Mouse (Mus musculus): Measurements from ENCODE around the gene Rnf103.
"Not testable (repeated sequence)": the region's sequence is repeated elsewhere in the genome, so short reads cannot be mapped to it uniquely, and the experiment has no call there.

The Rnf103 gene

DNA sequence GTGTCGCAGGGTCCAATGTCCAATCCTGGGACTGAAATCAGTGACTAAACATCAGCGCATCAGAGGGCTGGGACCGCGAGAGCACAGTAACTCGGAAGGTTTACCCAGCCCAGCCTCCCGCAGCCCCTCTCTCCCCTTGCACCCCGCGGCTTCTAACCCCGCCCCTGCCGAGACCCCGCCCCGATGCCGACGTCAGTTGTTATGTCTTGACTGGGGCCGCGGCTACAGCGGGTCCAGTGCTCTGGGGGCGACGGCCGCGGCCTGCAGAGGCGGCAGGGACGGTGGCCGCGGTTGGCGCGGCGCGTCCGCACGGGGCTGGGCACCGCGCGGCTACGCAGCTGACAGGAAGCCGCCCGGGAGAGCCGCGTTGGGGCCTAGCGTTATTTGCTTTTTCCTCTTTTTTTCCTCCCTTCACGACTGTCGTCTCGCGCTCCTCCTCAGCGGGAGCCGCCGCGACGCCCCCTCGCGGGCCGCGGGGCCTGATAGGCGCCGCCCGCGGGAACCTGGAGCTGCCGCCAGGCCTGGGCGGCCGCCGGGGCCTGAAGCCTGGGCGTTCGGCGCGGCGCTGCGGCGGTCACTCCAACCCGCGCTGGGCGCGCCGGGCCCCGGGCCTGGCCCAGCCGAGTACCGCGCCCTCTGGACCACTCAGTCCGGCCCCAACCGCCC lies at the start of gene Rnf103:
Rnf103 (plus strand) TSS at position 220 of the 666 bp plus-strand sequence.
- peak; percentile 99 for DNase-seq

DNA sequence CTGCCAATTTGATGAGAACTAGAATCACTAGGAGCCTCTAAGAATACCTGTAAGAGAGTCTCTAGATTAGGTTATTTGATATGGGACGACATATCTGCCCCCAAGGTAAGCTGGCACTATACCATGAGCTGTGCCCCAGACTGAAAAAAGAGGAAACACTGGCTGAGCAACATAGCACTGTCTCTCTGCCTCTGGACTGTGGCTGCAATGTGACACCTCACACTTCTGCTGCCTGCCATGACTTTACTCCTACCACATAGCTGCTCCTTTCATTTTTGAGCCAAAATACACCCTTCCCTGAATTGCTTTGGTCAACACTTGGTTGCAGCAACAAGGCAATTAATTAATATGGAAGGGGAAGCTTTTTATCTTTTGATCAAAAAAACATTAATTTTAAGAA lies 48.9 kb upstream of the Rnf103 start:
- no peak for DNase-seq

DNA sequence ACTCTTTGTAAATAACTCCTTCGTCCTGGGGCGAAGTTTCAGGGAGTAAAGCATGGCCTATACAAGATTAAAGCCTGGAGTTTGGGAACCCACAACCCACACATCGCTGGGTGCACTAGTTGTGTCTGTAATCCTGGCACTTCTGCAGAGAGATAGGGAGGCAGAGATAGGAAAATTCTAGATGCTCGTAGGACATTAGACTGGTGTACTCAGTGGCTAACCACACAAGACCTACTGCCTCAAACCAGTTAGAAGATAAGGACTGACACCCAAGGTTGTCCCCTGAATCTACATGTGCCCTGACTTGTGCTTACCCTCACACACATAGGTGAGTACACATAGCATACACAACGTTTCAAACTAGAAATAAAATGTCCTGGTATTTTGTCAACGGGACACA lies 48.1 kb upstream of the Rnf103 start:
- no peak for DNase-seq

DNA sequence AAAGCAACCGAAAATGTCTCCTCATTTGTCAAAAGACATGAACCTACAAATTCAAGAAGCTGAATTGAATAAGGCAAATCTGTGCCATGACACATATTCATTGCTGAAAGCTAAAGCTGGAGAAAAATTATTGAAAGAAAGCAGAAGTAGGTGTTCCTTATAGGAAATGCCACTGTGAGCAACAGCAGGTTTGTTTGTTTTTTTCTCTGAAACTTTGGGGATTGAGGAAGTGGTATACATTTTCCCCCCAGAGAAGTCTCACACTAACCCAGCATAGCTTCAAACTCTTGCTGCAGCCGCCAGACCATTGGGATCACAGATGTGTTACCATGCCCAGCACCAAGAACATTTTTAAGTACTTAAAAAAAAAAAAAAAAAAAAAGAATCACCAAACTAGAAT lies 40.9 kb upstream of the Rnf103 start:
- DNase-seq, result no peak

- DNase-seq, result not testable (repeated sequence)
Measured at GRCm38 (mm10) chr6:71453983-71454739, 39.5 kb upstream of the Rnf103 start.

- no peak for DNase-seq
Measured at GRCm38 (mm10) chr6:71457956-71458608, 35.6 kb upstream of the Rnf103 start.

GRCm38 (mm10) chr6:71465146-71465545 lies 28.5 kb upstream of the Rnf103 start:
- DNase-seq, result no peak

DNA sequence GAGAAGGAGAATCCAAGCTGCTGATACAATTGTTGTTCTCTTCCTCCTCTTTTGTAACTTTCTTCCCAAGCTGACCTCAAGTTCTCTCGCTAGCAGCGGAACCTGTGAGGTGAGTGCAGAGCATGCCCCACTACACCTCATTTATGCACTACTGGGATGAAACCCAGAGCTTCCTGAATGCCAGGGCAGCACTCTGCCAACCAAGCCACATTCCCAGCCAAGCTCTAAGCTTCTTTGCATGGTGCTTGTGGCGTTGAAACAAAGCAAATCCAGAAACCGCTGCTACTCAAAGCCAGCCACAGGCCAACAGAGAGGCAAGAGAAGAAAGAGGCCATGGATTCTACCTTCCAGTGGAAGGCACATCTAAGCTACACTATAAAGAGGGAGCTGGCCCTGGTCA lies 25.9 kb upstream of the Rnf103 start:
- DNase-seq, result no peak

DNA sequence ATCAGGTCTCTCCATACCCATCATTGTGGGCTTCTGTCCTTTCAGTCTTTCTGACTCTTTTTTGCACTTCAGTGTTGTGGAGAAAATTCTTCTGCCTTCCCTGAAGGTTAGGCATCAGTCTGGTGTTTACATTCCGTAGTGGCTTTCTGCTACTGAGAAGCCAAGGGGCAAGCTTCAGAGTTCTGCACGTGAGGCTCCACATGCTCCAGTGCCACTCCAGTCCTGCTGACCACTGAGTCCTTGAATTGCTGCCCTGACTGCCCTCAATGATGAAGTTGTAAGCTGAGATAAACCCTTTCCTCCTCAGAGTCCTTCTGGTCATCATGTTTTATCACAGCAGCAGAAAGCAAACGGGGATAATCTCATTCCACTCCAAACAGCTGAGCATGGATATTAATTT lies 24.4 kb upstream of the Rnf103 start:
- peak; percentile 8 to 26 for DNase-seq

DNA sequence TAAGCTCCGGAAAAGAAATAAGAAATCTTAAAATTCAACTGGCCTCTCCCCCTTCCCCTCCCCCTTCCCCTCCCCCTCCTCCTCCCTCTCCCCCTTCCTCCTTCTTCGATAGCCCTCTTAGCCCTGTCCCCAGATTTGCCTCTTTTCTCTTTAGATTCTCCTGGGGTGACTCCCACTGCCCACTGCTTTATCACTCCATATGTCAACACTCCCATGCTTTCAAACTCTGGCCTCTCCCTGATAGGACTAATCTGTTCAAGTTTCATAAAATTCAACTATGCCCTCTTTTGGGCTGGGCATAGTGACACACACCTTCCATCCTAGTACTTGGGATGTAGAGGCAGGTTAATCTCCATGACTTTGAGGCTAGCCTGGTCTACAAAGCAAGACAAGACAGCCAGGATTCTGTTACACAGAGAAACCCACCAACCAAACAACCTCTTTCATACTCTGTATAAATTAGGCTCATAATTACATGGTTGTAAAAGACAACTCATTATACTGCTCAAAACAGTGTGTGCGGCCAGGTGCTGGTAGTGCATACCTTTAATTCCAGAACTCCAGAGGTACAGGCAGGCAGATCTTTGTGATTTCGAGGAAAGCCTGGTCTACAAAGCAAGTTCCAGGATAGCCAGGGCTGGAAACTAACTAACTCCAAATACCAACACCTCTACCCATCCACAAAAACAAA lies 21.7 kb upstream of the Rnf103 start:
- no peak for DNase-seq

- DNase-seq, result no peak
Measured at GRCm38 (mm10) chr6:71472786-71473185, 20.9 kb upstream of the Rnf103 start.

- no peak for DNase-seq
Measured at GRCm38 (mm10) chr6:71475604-71476003, 18.1 kb upstream of the Rnf103 start.

DNA sequence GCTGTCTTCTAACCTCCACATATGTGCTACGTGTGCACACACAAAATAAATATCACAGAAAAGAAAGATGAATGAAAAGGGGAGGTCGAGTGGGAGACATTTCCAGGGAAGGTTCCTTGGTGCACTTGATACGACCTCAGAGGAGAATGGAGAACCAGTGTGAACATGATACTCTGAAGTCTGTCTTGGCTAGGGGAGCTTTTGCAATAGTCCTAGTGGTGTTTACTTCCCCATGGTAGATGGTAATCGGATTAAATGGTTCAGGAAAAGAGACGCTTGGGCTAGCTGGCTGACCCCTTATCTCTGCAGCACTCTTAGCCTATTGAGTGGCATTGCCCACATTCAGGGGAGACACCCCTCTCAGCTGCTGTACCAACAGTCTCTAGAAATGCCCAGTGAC lies 16.9 kb upstream of the Rnf103 start:
- DNase-seq, result no peak

DNA sequence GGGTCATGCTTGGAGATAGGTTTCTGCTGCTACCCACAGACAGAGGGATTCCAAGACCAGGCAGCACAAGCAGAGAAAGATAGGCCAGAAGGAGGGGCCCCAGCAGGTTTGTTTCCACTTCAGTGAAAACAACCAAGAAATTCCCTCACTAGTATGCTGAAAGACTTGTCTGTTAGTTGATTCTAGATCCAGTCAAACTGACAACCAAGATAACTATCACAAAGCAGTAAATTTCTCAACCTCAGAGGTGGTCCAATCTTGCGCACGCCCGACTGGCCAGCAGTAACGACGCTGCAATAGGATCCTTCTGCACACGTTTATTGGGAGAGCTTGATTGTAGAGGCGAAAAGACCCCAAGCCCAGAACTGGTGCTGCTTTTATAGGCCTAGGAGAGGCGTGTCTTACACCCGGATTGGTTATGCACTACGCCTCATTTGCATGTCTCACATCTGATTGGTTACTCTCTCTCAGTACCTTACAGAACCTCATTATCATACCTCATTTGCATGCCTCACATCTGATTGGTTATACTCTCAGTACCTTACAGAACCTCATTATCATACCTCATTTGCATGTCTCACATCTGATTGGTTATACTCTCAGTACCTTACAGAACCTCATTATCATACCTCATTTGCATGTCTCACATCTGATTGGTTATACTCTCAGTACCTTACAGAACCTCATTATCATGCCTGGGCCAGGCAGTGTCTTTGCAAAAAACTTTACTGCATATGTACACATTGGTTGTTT lies 14.7 kb upstream of the Rnf103 start:
- not testable (repeated sequence) for DNase-seq

DNA sequence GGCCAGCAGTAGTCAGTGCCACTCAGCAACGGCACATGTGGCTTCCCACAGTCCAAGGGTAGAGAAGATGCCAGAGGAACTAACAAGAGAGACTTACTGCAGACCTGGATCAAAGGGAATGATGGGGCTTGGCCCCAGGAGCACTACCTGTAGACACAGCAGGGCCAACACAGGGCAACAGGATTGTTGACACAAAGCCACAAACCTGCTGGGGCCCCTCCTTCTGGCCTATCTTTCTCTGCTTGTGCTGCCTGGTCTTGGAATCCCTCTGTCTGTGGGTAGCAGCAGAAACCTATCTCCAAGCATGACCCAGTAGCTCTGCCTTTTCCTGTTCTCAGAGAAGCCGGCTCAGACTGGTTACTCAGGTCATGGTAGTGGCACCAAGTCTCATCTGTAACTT lies 14.1 kb upstream of the Rnf103 start:
- DNase-seq, result not testable (repeated sequence)

DNA sequence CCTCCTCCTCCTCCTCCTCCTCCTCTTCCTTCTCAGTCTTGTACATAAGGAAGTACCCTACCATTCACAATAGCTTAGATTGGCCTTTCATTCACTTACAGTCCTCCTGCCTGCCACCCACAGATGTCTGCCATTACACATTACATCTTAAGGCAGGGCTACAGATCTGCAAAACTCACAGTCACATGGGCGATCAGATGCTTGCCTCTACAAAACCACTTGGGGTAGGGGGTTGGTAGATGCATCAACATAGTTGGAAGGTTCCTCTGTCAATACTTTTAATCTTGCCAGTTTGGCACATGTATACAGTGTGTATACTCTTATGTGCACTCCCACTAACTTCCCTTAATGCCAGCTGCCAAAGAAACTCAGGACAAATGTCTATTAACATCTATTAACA lies 13.6 kb upstream of the Rnf103 start:
- DNase-seq, result no peak

DNA sequence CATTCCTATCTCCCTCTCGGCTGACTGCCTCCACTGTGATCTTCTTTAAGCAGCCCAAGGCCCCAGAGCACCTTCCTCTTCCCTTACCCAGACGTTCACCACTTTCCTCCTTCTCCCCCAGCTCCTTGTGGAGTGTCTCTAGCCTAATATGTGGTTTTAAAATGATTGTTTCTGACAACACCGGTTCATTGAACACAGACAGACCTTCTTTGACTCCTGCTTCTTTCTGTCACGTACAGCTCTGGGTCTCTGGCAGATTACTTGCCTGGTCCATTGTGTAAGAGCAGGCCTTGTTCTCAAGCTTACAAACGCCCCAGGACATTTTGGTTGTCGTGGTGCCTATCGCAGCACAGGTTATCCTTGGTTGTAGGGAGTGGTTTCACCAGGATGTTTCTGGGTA lies 12.6 kb upstream of the Rnf103 start:
- no peak for DNase-seq

GRCm38 (mm10) chr6:71485246-71485645 lies 8.4 kb upstream of the Rnf103 start:
- no peak for DNase-seq

- DNase-seq, result no peak
Measured at GRCm38 (mm10) chr6:71486226-71486625, 7.5 kb upstream of the Rnf103 start.

DNA sequence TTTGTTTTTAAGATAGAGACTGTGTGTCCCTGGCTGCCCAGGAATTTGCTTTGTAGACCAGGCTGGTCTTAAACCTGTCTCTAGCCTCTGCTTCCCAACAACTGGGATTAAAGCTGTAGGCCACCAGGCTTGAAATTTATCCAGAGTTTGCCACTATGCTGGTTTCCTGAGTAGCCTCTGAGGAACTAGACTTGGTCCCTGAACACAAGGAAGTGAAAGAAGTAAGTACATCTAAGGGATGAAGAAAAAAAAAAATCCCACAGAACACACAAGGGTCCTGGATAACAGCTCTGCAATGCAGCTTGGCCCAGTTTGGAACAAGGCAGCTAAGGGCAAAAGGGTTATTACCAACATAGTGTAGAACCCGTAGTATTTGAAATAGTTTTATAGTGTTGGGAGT lies 6.8 kb upstream of the Rnf103 start:
- no peak for DNase-seq

GRCm38 (mm10) chr6:71487966-71488365 lies 5.7 kb upstream of the Rnf103 start:
- no peak for DNase-seq

DNA sequence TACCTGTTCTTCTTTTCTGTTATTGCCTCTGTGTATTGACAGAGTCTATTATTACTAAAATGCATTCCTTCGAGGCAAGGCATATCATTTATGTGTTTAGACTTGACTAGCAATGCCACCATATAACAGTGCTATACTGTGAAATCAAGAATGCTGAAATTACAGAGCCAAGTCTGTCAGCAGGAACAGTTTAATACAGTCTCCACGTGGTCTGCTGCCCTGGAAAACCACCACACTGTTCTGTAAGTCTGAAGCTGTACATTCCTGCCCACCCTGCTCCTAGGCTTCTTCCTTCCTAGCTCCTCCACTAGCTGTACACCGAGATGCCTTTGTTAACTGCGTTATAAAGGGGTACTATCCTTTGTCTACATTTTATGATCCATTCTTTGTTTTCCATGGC lies 1.6 kb upstream of the Rnf103 start:
- DNase-seq, result no peak
